Mouse (Mus musculus): Measurements from ENCODE around the gene Timm8a1. TPM values are rescaled to one million over a fixed set of nuclear protein-coding genes. Genes with fewer than 3 reads are reported as not detected.
"Not testable (repeated sequence)": the region's sequence is repeated elsewhere in the genome, so short reads cannot be mapped to it uniquely, and the experiment has no call there.

The Timm8a1 gene
- polyA plus RNA-seq, 1 experiment from 2014 or later, result 71.5 TPM

GRCm38 (mm10) chrX:134539795-134540194 lies 1.9 kb downstream of the Timm8a1 start:
- H3K9ac ChIP-seq (ENCODE audit: low read depth, low read length); H3K9me3 ChIP-seq (ENCODE audit: control insufficient read depth); H3K4me1 ChIP-seq (replicated peaks; ENCODE audit: control insufficient read depth, insufficient read depth, low read length); H3K27ac ChIP-seq (ENCODE audit: low read depth, low read length); H3K36me3 ChIP-seq (ENCODE audit: control insufficient read depth, insufficient read depth); H3K27me3 ChIP-seq (replicated peaks; ENCODE audit: control insufficient read depth, insufficient read depth, low read length); ATAC-seq: not testable (repeated sequence)
- peak; percentile 52 for TF ChIP-seq CTCF (IDR thresholded peaks at IDR 0.05; ENCODE audit: low read depth)
- WGBS, result 77% methylated on average over 10 of the region's 10 CpGs
- Histone ChIP-seq H3K4me2 (replicated peaks; ENCODE audit: low read depth) (peak overlapping the region; percentile 69; the same call in 1 of the 2 replicates), H3K4me3 (ENCODE audit: low read depth, low read length) (0 out of 2 replicates have a peak overlapping the region, but pooled peaks have one; percentile 52)

DNA sequence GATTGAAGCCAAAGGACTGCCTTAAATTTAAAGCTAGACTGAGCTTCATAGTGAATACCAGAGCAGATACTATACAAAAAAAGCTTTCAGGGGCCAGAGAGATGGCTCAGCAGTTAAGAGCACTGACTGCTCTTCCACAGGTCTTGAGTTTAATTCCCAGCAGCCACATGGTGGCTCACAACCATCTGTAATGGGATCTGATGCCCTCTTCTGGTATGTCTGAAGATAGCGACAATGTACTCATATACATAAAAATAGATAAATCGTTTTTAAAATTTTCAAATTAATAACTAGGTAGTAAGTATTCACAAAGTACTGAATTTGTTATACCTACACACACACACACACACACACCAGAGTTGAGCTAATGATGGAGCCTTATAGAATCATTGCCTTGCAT lies 8.3 kb downstream of the Timm8a1 start:
- 77% methylated on average over 2 of the region's 2 CpGs for WGBS
- Histone ChIP-seq H3K9me3 (ENCODE audit: control insufficient read depth) (no peaks in the 10 kb centered on the region), H3K36me3 (ENCODE audit: control insufficient read depth, insufficient read depth) (no peaks in the 10 kb centered on the region), H3K4me1 (replicated peaks; ENCODE audit: control insufficient read depth, insufficient read depth, low read length) (no peaks in the 10 kb centered on the region), H3K27me3 (replicated peaks; ENCODE audit: control insufficient read depth, insufficient read depth, low read length) (no peaks in the 10 kb centered on the region), H3K4me3 (ENCODE audit: low read depth, low read length) (no peak overlapping the region), H3K4me2 (replicated peaks; ENCODE audit: low read depth) (no peak overlapping the region), H3K9ac (ENCODE audit: low read depth, low read length) (no peak overlapping the region), H3K27ac (ENCODE audit: low read depth, low read length) (no peak overlapping the region)
- no peak for TF ChIP-seq CTCF (IDR thresholded peaks at IDR 0.05; ENCODE audit: low read depth)
- no peak for ATAC-seq

DNA sequence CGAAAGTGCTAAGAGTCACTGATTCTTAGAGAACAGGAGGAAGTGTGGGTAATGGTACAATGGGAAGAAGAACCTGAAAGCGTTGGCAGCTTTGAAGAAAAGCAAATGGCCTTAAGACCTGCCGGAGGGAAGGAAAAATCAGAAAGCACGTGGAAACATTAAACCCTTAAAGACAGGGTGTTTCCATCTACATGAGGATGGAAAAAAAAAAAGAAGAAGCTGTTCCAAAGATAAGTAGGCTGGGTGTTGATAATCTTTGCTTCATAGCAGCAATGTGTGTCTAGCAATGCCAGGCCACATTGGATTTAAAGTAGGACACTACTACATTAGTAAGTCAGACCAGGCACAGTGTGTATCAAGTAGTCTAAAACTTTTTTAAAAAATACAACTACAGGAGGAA lies 16.4 kb downstream of the Timm8a1 start:
- H3K27ac ChIP-seq (ENCODE audit: low read depth, low read length), result no peak overlapping the region
- no peaks in the 10 kb centered on the region for H3K36me3 ChIP-seq (ENCODE audit: control insufficient read depth, insufficient read depth)
- no peak for TF ChIP-seq CTCF (IDR thresholded peaks at IDR 0.05; ENCODE audit: low read depth)
- no peak overlapping the region for H3K4me3 ChIP-seq (ENCODE audit: low read depth, low read length)
- no peak for ATAC-seq
- H3K27me3 ChIP-seq (replicated peaks; ENCODE audit: control insufficient read depth, insufficient read depth, low read length), result no peaks in the 10 kb centered on the region
- no peaks in the 10 kb centered on the region for H3K9me3 ChIP-seq (ENCODE audit: control insufficient read depth)
- no peaks in the 10 kb centered on the region for H3K4me1 ChIP-seq (replicated peaks; ENCODE audit: control insufficient read depth, insufficient read depth, low read length)
- no peak overlapping the region for H3K4me2 ChIP-seq (replicated peaks; ENCODE audit: low read depth)
- H3K9ac ChIP-seq (ENCODE audit: low read depth, low read length), result no peak overlapping the region
- 77% methylated on average over 4 of the region's 4 CpGs for WGBS

GRCm38 (mm10) chrX:134523772-134524171 lies 17.9 kb downstream of the Timm8a1 start:
- ATAC-seq, result no peak
- no peak overlapping the region for H3K4me2 ChIP-seq (replicated peaks; ENCODE audit: low read depth)
- no peak for TF ChIP-seq CTCF (IDR thresholded peaks at IDR 0.05; ENCODE audit: low read depth)
- no peaks in the 10 kb centered on the region for H3K9me3 ChIP-seq (ENCODE audit: control insufficient read depth)
- 69% methylated on average over 4 of the region's 4 CpGs for WGBS
- no peaks in the 10 kb centered on the region for H3K36me3 ChIP-seq (ENCODE audit: control insufficient read depth, insufficient read depth)
- H3K9ac ChIP-seq (ENCODE audit: low read depth, low read length), result no peak overlapping the region
- no peaks in the 10 kb centered on the region for H3K27me3 ChIP-seq (replicated peaks; ENCODE audit: control insufficient read depth, insufficient read depth, low read length)
- no peak overlapping the region for H3K27ac ChIP-seq (ENCODE audit: low read depth, low read length)
- no peaks in the 10 kb centered on the region for H3K4me1 ChIP-seq (replicated peaks; ENCODE audit: control insufficient read depth, insufficient read depth, low read length)
- no peak overlapping the region for H3K4me3 ChIP-seq (ENCODE audit: low read depth, low read length)

- ATAC-seq, result no peak
- no peaks in the 10 kb centered on the region for H3K4me1 ChIP-seq (replicated peaks; ENCODE audit: control insufficient read depth, insufficient read depth, low read length)
- no peak overlapping the region for H3K27ac ChIP-seq (ENCODE audit: low read depth, low read length)
- no peaks in the 10 kb centered on the region for H3K9me3 ChIP-seq (ENCODE audit: control insufficient read depth)
- peak; percentile 62 for TF ChIP-seq CTCF (IDR thresholded peaks at IDR 0.05; ENCODE audit: low read depth)
- H3K4me2 ChIP-seq (replicated peaks; ENCODE audit: low read depth), result no peak overlapping the region
- no peaks in the 10 kb centered on the region for H3K27me3 ChIP-seq (replicated peaks; ENCODE audit: control insufficient read depth, insufficient read depth, low read length)
- WGBS, result 37% methylated on average over 2 of the region's 2 CpGs
- no peak overlapping the region for H3K9ac ChIP-seq (ENCODE audit: low read depth, low read length)
- no peaks in the 10 kb centered on the region for H3K36me3 ChIP-seq (ENCODE audit: control insufficient read depth, insufficient read depth)
- no peak overlapping the region for H3K4me3 ChIP-seq (ENCODE audit: low read depth, low read length)
Measured at GRCm38 (mm10) chrX:134509473-134509872, 32.2 kb downstream of the Timm8a1 start.

GRCm38 (mm10) chrX:134507977-134508376 lies 33.7 kb downstream of the Timm8a1 start:
- Histone ChIP-seq H3K4me3 (ENCODE audit: low read depth, low read length) (no peak overlapping the region), H3K4me2 (replicated peaks; ENCODE audit: low read depth) (no peak overlapping the region), H3K4me1 (replicated peaks; ENCODE audit: control insufficient read depth, insufficient read depth, low read length) (no peaks in the 10 kb centered on the region), H3K9ac (ENCODE audit: low read depth, low read length) (no peak overlapping the region), H3K36me3 (ENCODE audit: control insufficient read depth, insufficient read depth) (no peaks in the 10 kb centered on the region), H3K27me3 (replicated peaks; ENCODE audit: control insufficient read depth, insufficient read depth, low read length) (no peaks in the 10 kb centered on the region), H3K9me3 (ENCODE audit: control insufficient read depth) (no peaks in the 10 kb centered on the region), H3K27ac (ENCODE audit: low read depth, low read length) (no peak overlapping the region)
- ATAC-seq, result no peak
- no peak for TF ChIP-seq CTCF (IDR thresholded peaks at IDR 0.05; ENCODE audit: low read depth)
- 73% methylated on average over 6 of the region's 6 CpGs for WGBS

DNA sequence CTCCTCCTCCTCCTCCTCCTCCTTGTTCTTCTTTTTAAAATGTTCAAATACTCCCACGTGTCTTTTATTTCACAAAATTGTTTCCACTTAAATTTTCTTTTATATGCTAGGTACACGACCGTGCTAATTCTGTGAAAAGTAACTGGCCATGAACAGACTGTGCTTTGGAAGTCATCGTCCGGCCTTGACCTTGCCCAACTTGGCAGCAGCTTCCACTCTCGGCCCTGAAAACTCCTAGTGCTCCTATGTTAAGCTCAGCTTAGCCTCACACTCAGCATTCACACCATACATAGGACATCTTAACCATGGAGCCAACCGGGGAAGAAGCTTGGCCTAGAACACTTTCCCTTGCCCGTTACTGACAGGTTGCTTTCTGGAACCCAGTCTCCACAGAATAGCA lies 41.0 kb downstream of the Timm8a1 start:
- H3K4me3 ChIP-seq (ENCODE audit: low read depth, low read length), result no peak overlapping the region
- no peak for TF ChIP-seq CTCF (IDR thresholded peaks at IDR 0.05; ENCODE audit: low read depth)
- H3K9ac ChIP-seq (ENCODE audit: low read depth, low read length), result no peak overlapping the region
- no peaks in the 10 kb centered on the region for H3K4me1 ChIP-seq (replicated peaks; ENCODE audit: control insufficient read depth, insufficient read depth, low read length)
- no peak for ATAC-seq
- 88% methylated on average over 8 of the region's 8 CpGs for WGBS
- H3K36me3 ChIP-seq (ENCODE audit: control insufficient read depth, insufficient read depth), result no peaks in the 10 kb centered on the region
- H3K4me2 ChIP-seq (replicated peaks; ENCODE audit: low read depth), result no peak overlapping the region
- no peak overlapping the region for H3K27ac ChIP-seq (ENCODE audit: low read depth, low read length)
- H3K9me3 ChIP-seq (ENCODE audit: control insufficient read depth), result no peaks in the 10 kb centered on the region
- H3K27me3 ChIP-seq (replicated peaks; ENCODE audit: control insufficient read depth, insufficient read depth, low read length), result no peaks in the 10 kb centered on the region

Other genes with a start within 250 kb of the Timm8a1 start
- gene Tmem35a, start 246.6 kb downstream of the Timm8a1 start, polyA plus RNA-seq (2015; fragmentation: Nextera tagmentation; extraction: Ambion mirVana), result 1.9 TPM in 2 replicates
- gene Cenpi, start 233.8 kb downstream of the Timm8a1 start, polyA plus RNA-seq (2015; fragmentation: Nextera tagmentation; extraction: Ambion mirVana), result 5.7 and 7.2 TPM in 2 replicates
- 0.16 and 0.34 TPM in 2 replicates for gene Drp2, start 137.3 kb downstream of the Timm8a1 start, polyA plus RNA-seq (2015; fragmentation: Nextera tagmentation; extraction: Ambion mirVana)
- gene Taf7l, start 65.4 kb downstream of the Timm8a1 start, polyA plus RNA-seq (2015; fragmentation: Nextera tagmentation; extraction: Ambion mirVana), result not detected in 2 replicates
- 0.81 and 0.83 TPM in 2 replicates for gene Btk, start 41.7 kb upstream of the Timm8a1 start, polyA plus RNA-seq (2015; fragmentation: Nextera tagmentation; extraction: Ambion mirVana)
- gene Rpl36a, start 43.8 kb upstream of the Timm8a1 start, polyA plus RNA-seq (2015; fragmentation: Nextera tagmentation; extraction: Ambion mirVana), result 308 and 311 TPM in 2 replicates
- 25.9 and 26.2 TPM in 2 replicates for gene Gla, start 59.3 kb upstream of the Timm8a1 start, polyA plus RNA-seq (2015; fragmentation: Nextera tagmentation; extraction: Ambion mirVana)
- gene Hnrnph2, start 59.3 kb upstream of the Timm8a1 start, polyA plus RNA-seq (2015; fragmentation: Nextera tagmentation; extraction: Ambion mirVana), result 81.7 and 88.7 TPM in 2 replicates
- gene Armcx4, start 144.7 kb upstream of the Timm8a1 start, polyA plus RNA-seq (2015; fragmentation: Nextera tagmentation; extraction: Ambion mirVana), result 1.2 and 1.4 TPM in 2 replicates
- 12.1 and 12.9 TPM in 2 replicates for gene Armcx1, start 176.1 kb upstream of the Timm8a1 start, polyA plus RNA-seq (2015; fragmentation: Nextera tagmentation; extraction: Ambion mirVana)
- gene Armcx6, start 209.6 kb upstream of the Timm8a1 start, polyA plus RNA-seq (2015; fragmentation: Nextera tagmentation; extraction: Ambion mirVana), result 6.3 and 8.3 TPM in 2 replicates
- gene Armcx3, start 214.7 kb upstream of the Timm8a1 start, polyA plus RNA-seq (2015; fragmentation: Nextera tagmentation; extraction: Ambion mirVana), result 38.1 and 38.6 TPM in 2 replicates